Mouse (Mus musculus) ES-E14 (cell line): ENCODE results near the gene Pheta1.

Experiments
- HCFC1 ChIP-seq: IDR thresholded peaks from 2 replicates; pipeline ENCODE4 v1.6.1; 2012; ENCODE audit warnings: low read length, inconsistent platforms, borderline replicate concordance; ENCODE audit not compliant: insufficient read depth
- MAFK ChIP-seq: IDR thresholded peaks from 2 replicates; pipeline ENCODE4 v1.6.1; 2014; ENCODE audit warnings: mild to moderate bottlenecking, low read depth, low read length, inconsistent platforms; ENCODE audit not compliant: insufficient read depth
- ZC3H11A ChIP-seq: IDR thresholded peaks from 2 replicates; pipeline ENCODE4 v1.6.1; 2012; ENCODE audit warnings: low read depth, mild to moderate bottlenecking, inconsistent platforms, low read length, borderline replicate concordance
- ZNF384 ChIP-seq: IDR thresholded peaks from 2 replicates; pipeline ENCODE4 v1.6.1; 2012; ENCODE audit warnings: low read depth, low read length, inconsistent platforms

GRCm38 (mm10) chr5:121815067-121815466 is 33.7 kb upstream of the Pheta1 start:
- TF ChIP-seq MAFK, result no peak
- no peak for TF ChIP-seq ZC3H11A
- TF ChIP-seq ZNF384, result no peak
- TF ChIP-seq HCFC1, result no peak
